Mouse (Mus musculus): ENCODE measurements around the gene H2afb2. TPM values are rescaled to one million over a fixed set of nuclear protein-coding genes. Genes with fewer than 3 reads are reported as not detected.

H2afb2 gene
- total RNA-seq (2021), result not detected

- intact Hi-C loops (cut with DNase I), result no loop called here
- DNase-seq (ENCODE audit: low spot score in 2 of 2), result no peak
These were observed at the start of gene H2afb2 for GRCm38 (mm10) chrX:116680878-116681277. TSS of gene H2afb2 (plus strand) at chrX:116681178.

Other genes with a start within 250 kb of the H2afb2 start
- not detected for gene Cpxcr1, start 232.2 kb upstream of the H2afb2 start, total RNA-seq (2021)